Mouse (Mus musculus) embryonic facial prominence, embryonic 15.5 days (tissue): ENCODE measurements around the gene Cd22. TPM values are rescaled to one million over a fixed set of nuclear protein-coding genes. Genes with fewer than 3 reads are reported as not detected.

Experiments
- ATAC-seq: fragments of 200-750 bp; cut with Nextera tagmentation; 2 replicates; pipeline ENCODE4 v1.8.0; 2017; ENCODE audit warnings: low read depth, moderate TSS enrichment; ENCODE audit not compliant: insufficient number of reproducible peaks, low FRiP score, low TSS enrichment
- H3K27ac ChIP-seq: fragments of 300-500 bp; sonication (generic); replicated peaks from 2 replicates; pipeline ENCODE4 v1.5.1; 2015; ENCODE audit warnings: mild to moderate bottlenecking, inconsistent platforms
- H3K27me3 ChIP-seq: fragments of 300-500 bp; sonication (generic); 2 replicates; pipeline ENCODE4 v1.6.1; 2015; ENCODE audit warnings: inconsistent platforms
- H3K36me3 ChIP-seq: fragments of 300-500 bp; sonication (generic); 2 replicates; pipeline ENCODE4 v1.6.1; 2015; ENCODE audit warnings: mild to moderate bottlenecking, inconsistent platforms
- H3K4me1 ChIP-seq: fragments of 300-500 bp; sonication (generic); 2 replicates; pipeline ENCODE4 v1.6.1; 2015; ENCODE audit warnings: inconsistent platforms
- H3K4me2 ChIP-seq: fragments of 300-500 bp; sonication (generic); replicated peaks from 2 replicates; pipeline ENCODE4 v1.6.1; 2015; ENCODE audit warnings: mild to moderate bottlenecking, inconsistent platforms
- H3K4me3 ChIP-seq: fragments of 300-500 bp; sonication (generic); replicated peaks from 2 replicates; pipeline ENCODE4 v1.5.1; 2015; ENCODE audit warnings: mild to moderate bottlenecking, inconsistent platforms
- H3K9ac ChIP-seq: fragments of 300-500 bp; sonication (generic); 2 replicates; pipeline ENCODE4 v1.6.1; 2015; ENCODE audit warnings: inconsistent platforms
- H3K9me3 ChIP-seq: fragments of 300-500 bp; sonication (generic); replicated peaks from 2 replicates; pipeline ENCODE4 v1.6.1; 2016; ENCODE audit warnings: inconsistent platforms
- WGBS: fragments of 180-500 bp; shearing (Covaris S2); methylation state at CpG from one replicate; pipeline ENCODE4 v1.1.7; 2015; 5-methylcytosine and 5-hydroxymethylcytosine counted together
- polyA plus RNA-seq: library from polyadenylated mRNA; unstranded; fragments of >200 nt; fragmentation: Nextera tagmentation; extraction: Ambion mirVana; gene quantifications from 2 replicates; pipeline ENCODE4 v1.2.1, GENCODE M21; 2015

The Cd22 gene
- polyA plus RNA-seq, 1 experiment from 2014 or later = 0.20 TPM

DNA sequence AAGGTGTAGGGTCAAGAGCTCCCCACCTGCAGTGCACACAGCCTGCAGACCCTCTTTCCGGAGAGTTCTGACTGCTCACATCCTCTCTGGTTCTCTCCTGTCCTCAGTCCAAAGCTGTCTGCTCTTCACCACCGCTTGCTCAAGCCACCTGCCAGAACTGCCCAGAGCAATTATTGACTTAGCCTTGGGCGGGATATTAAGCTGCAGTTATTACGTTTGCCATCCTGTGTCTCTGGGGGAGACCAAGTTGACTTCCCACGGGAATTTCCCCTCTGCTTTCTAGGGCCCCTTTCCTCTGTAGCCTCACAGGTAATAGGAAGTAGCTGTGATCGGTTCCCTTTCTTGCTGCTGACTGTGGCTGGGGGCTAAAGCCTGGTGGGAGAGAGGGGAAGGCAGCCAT is 60.0 kb downstream of the Cd22 start:
- H3K9me3 ChIP-seq = no peaks in the 10 kb centered on the region
- no peak overlapping the region for H3K9ac ChIP-seq
- no peak for ATAC-seq
- H3K27ac ChIP-seq = no peak overlapping the region
- H3K36me3 ChIP-seq = no peaks in the 10 kb centered on the region
- H3K4me3 ChIP-seq = no peak overlapping the region
- no peaks in the 10 kb centered on the region for H3K27me3 ChIP-seq
- 44% methylated on average over 6 of the region's 6 CpGs for WGBS
- H3K4me2 ChIP-seq = no peak overlapping the region
- H3K4me1 ChIP-seq = no peaks in the 10 kb centered on the region

Other genes with a start within 250 kb of the Cd22 start
- not detected in 2 replicates for gene Etv2, start 244.5 kb downstream of the Cd22 start, polyA plus RNA-seq
- gene Rbm42, start 230.0 kb downstream of the Cd22 start, polyA plus RNA-seq = 126 and 129 TPM in 2 replicates
- gene Haus5, start 215.3 kb downstream of the Cd22 start, polyA plus RNA-seq = 37.8 and 41.2 TPM in 2 replicates
- not detected in 2 replicates for gene Pmis2, start 208.7 kb downstream of the Cd22 start, polyA plus RNA-seq
- 0.41 and 0.64 TPM in 2 replicates for gene 2200002J24Rik, start 181.4 kb downstream of the Cd22 start, polyA plus RNA-seq
- gene Atp4a, start 168.1 kb downstream of the Cd22 start, polyA plus RNA-seq = 0.29 and 0.63 TPM in 2 replicates
- gene Tmem147, start 150.8 kb downstream of the Cd22 start, polyA plus RNA-seq = 191 and 200 TPM in 2 replicates
- gene Gapdhs, start 136.7 kb downstream of the Cd22 start, polyA plus RNA-seq = 0.48 and 1.0 TPM in 2 replicates
- gene Sbsn, start 128.9 kb downstream of the Cd22 start, polyA plus RNA-seq = 163 and 182 TPM in 2 replicates
- 491 and 576 TPM in 2 replicates for gene Dmkn, start 116.6 kb downstream of the Cd22 start, polyA plus RNA-seq
- gene Krtdap, start 92.4 kb downstream of the Cd22 start, polyA plus RNA-seq = 1,669 and 1,901 TPM in 2 replicates
- 0.14 TPM in 1 of 2 replicates, not detected in the other for gene Ffar2, start 56.6 kb downstream of the Cd22 start, polyA plus RNA-seq
- not detected in 2 replicates for gene Ffar3, start 24.2 kb downstream of the Cd22 start, polyA plus RNA-seq
- not detected in 2 replicates for gene Ffar1, start 18.8 kb downstream of the Cd22 start, polyA plus RNA-seq
- gene Mag, start 34.5 kb upstream of the Cd22 start, polyA plus RNA-seq = 1.00 and 1.4 TPM in 2 replicates
- 0.93 TPM in 1 of 2 replicates, not detected in the other for gene Hamp2, start 44.3 kb upstream of the Cd22 start, polyA plus RNA-seq
- gene Hamp, start 63.7 kb upstream of the Cd22 start, polyA plus RNA-seq = not detected in 2 replicates
- 23.3 and 25.0 TPM in 2 replicates for gene Usf2, start 76.5 kb upstream of the Cd22 start, polyA plus RNA-seq
- gene Lsr, start 93.1 kb upstream of the Cd22 start, polyA plus RNA-seq = 40.8 and 47.2 TPM in 2 replicates
- gene Fam187b, start 93.4 kb upstream of the Cd22 start, polyA plus RNA-seq = 3.3 and 4.8 TPM in 2 replicates
- 43.8 and 46.2 TPM in 2 replicates for gene Fxyd5, start 162.1 kb upstream of the Cd22 start, polyA plus RNA-seq
- gene Fxyd7, start 171.1 kb upstream of the Cd22 start, polyA plus RNA-seq = 10.6 and 12.3 TPM in 2 replicates
- gene Fxyd1, start 176.9 kb upstream of the Cd22 start, polyA plus RNA-seq = 115 and 119 TPM in 2 replicates
- gene Lgi4, start 179.0 kb upstream of the Cd22 start, polyA plus RNA-seq = 1.7 and 2.1 TPM in 2 replicates
- 108 and 127 TPM in 2 replicates for gene Fxyd3, start 196.4 kb upstream of the Cd22 start, polyA plus RNA-seq
- gene Hpn, start 234.9 kb upstream of the Cd22 start, polyA plus RNA-seq = 5.4 and 5.7 TPM in 2 replicates
- gene Scn1b, start 246.7 kb upstream of the Cd22 start, polyA plus RNA-seq = 7.1 and 7.8 TPM in 2 replicates